Mouse (Mus musculus): ENCODE measurements around the gene Prkacb. TPM values are rescaled to one million over a fixed set of nuclear protein-coding genes. Genes with fewer than 3 reads are reported as not detected.
"Not testable (repeated sequence)": the region's sequence is repeated elsewhere in the genome, so short reads cannot be mapped to it uniquely, and the experiment has no call there.

The Prkacb gene
- total RNA-seq, 1 experiment from 2014 or later = 133 TPM

DNA sequence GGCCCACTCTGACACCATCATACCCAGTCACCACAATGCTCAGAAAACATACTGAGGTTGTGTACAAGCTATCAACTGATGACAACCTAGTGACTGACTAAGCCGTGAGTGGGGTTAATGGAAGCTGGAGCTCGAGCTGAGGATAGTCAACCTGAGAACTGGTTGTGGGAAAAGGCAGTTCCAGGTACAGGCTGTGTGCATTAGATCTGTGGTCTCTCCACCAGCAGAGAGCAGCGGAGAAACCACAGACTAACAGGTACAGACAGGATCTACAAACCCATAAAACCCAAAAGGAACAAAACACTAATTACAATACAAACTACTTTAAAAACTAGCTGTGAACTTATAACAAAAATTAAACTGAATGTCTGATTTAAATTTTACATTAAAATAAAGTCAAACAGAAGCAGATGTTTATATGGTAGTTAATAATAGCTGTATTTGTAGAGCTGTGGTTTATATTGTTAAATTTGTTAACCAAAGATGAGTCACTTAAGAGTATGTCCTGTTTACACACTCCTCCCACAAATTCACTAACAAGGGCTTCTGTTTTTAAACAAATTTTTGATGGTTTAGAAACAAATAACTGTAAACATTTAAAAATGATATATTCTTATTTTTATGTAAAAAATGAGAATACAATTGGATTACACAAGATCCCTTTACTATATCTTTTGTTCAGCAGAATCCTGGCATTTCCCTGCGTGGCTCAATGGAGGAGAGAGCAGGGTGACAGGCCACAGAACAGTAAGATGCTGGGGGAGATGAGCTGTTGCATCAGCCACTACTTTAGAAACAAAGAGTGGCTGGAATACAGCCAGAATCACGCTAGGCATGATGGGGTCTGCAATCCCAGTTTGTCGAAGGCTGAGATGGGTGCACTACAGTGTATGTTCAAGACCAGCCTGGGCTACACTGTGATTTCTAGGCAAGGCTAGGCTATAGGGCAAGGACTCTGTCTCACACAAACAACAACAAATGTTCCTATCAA lies 54.5 kb downstream of the Prkacb start:
- no peak for ATAC-seq (replicated peaks in 1 of 2; ENCODE audit: insufficient read depth in 1 of 2, low FRiP score in 2 of 2, low TSS enrichment in 1 of 2, low read depth in 1 of 2, poor library complexity in 2 of 2, severe bottlenecking in 2 of 2)

- ATAC-seq (replicated peaks in 1 of 2; ENCODE audit: insufficient read depth in 1 of 2, low FRiP score in 2 of 2, low TSS enrichment in 1 of 2, low read depth in 1 of 2, poor library complexity in 2 of 2, severe bottlenecking in 2 of 2) = no peak
Observed at GRCm38 (mm10) chr3:146754270-146754669, 58.5 kb downstream of the Prkacb start.

DNA sequence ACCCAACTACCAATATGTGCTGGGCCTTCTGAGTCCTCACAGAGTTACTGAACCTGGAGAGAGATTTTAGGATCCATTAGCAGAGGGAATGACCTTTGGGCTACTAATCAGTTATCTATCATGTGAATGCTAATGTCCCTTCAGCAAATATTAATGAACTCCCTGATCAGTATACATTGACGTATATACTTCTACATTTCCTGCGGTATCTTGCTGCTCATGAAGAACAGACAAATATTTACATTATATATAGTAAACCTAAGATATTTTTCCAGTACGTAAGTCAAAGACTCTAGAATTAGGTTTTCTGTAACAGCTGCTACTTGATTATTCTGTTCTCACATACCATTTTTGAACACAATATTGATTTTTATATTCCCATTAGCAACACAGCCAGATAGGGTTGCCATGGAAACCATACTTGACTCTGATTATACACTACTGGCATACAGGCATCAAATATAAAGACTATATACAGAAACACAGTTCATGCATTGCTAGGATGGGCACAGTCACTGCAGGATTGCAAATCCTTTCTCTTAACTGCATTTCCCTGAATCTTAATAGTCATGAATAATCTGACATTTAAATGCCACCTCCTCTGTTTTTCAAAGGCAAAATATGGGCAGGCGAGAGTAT lies 71.1 kb downstream of the Prkacb start:
- no peak for ATAC-seq (replicated peaks in 1 of 2; ENCODE audit: insufficient read depth in 1 of 2, low FRiP score in 2 of 2, low TSS enrichment in 1 of 2, low read depth in 1 of 2, poor library complexity in 2 of 2, severe bottlenecking in 2 of 2)

DNA sequence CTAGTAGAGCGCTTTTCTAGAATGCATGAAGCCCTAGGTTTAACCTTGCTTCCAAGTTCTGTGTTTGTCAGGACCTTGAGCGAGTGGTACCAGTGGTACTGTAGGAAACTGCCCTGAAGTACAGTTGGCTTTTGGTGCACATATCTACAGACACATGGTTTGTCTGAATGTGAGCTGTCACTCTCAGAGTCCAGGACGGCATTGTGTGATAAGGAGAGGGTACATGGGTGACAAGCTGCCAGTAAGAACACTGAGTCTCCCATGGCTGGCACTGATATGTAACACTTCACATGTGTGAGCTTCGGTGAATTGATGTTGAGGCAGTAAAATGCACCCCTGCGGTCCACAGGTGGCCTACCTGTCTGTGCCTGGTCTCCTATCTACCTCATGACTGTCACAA lies 71.6 kb downstream of the Prkacb start:
- ATAC-seq (replicated peaks in 1 of 2; ENCODE audit: insufficient read depth in 1 of 2, low FRiP score in 2 of 2, low TSS enrichment in 1 of 2, low read depth in 1 of 2, poor library complexity in 2 of 2, severe bottlenecking in 2 of 2) = no peak; a peak in 1 of 4 replicates

- not testable (repeated sequence) for ATAC-seq (replicated peaks in 1 of 2; ENCODE audit: insufficient read depth in 1 of 2, low FRiP score in 2 of 2, low TSS enrichment in 1 of 2, low read depth in 1 of 2, poor library complexity in 2 of 2, severe bottlenecking in 2 of 2)
Observed at GRCm38 (mm10) chr3:146736186-146736585, 76.6 kb downstream of the Prkacb start.

- no peak for ATAC-seq (replicated peaks in 1 of 2; ENCODE audit: insufficient read depth in 1 of 2, low FRiP score in 2 of 2, low TSS enrichment in 1 of 2, low read depth in 1 of 2, poor library complexity in 2 of 2, severe bottlenecking in 2 of 2)
Observed at GRCm38 (mm10) chr3:146735657-146736056, 77.1 kb downstream of the Prkacb start.

DNA sequence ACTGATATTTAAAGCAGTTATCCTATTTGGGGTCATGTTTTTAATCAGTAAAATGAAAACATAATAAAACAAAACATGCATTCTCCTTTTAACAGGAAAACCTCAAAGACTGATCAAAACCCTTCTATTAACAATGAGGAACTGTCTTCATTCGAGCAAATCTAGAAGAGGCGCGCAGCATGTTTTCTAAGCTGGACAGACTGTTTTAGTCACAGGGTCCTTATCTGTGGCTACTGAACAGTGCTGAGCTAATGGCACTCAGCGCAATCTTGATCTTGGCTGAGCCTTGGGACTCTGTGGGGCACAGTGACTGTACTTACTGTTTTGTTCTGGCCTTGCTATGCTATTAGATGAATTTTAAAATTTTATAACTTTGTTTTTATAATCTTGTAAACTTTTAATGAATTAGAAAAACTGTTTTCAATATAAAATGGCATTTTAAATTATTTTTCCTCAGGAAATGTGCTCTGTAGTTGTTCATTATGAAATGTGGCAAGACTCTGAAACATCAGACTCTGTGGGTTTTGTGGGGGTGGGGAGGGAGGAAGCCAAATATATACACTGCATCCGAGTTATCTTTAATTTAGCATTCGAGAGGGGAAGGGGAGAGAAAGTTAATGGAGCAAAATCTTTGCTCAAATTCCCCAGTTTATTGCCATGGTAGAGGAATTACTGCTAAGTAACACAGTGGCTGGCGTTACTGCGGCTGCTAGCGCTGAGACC lies 77.7 kb downstream of the Prkacb start:
- peak; percentile 39 to 43; a peak in 1 of 4 replicates for ATAC-seq (replicated peaks in 1 of 2; ENCODE audit: insufficient read depth in 1 of 2, low FRiP score in 2 of 2, low TSS enrichment in 1 of 2, low read depth in 1 of 2, poor library complexity in 2 of 2, severe bottlenecking in 2 of 2)

DNA sequence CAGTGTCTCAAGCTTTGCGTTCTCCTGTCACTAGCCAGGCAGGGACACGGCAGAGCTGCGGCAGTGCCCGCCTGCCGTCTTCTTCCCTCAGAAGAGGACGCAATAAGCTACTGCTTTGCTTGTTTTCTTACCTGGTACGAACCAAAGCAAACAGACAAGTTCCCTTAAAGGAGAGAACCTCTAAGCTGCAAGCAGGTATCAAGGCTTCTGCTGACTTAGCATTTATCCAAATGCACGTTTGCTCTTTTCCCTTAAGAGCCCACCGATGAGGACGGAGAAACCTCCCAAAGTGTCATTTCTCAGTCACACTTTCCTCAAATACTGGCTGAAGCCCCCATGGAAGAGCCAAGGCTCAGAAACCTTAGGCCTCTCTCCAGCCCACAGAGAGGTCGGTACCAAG lies 81.3 kb downstream of the Prkacb start:
- ATAC-seq (replicated peaks in 1 of 2; ENCODE audit: insufficient read depth in 1 of 2, low FRiP score in 2 of 2, low TSS enrichment in 1 of 2, low read depth in 1 of 2, poor library complexity in 2 of 2, severe bottlenecking in 2 of 2) = no peak

- no peak for ATAC-seq (replicated peaks in 1 of 2; ENCODE audit: insufficient read depth in 1 of 2, low FRiP score in 2 of 2, low TSS enrichment in 1 of 2, low read depth in 1 of 2, poor library complexity in 2 of 2, severe bottlenecking in 2 of 2)
Observed at GRCm38 (mm10) chr3:146723037-146723436, 89.8 kb downstream of the Prkacb start.

- ATAC-seq (replicated peaks in 1 of 2; ENCODE audit: insufficient read depth in 1 of 2, low FRiP score in 2 of 2, low TSS enrichment in 1 of 2, low read depth in 1 of 2, poor library complexity in 2 of 2, severe bottlenecking in 2 of 2) = no peak
Observed at GRCm38 (mm10) chr3:146719696-146720095, 93.1 kb downstream of the Prkacb start.

GRCm38 (mm10) chr3:146718251-146718650 lies 94.5 kb downstream of the Prkacb start:
- ATAC-seq (replicated peaks in 1 of 2; ENCODE audit: insufficient read depth in 1 of 2, low FRiP score in 2 of 2, low TSS enrichment in 1 of 2, low read depth in 1 of 2, poor library complexity in 2 of 2, severe bottlenecking in 2 of 2) = no peak

DNA sequence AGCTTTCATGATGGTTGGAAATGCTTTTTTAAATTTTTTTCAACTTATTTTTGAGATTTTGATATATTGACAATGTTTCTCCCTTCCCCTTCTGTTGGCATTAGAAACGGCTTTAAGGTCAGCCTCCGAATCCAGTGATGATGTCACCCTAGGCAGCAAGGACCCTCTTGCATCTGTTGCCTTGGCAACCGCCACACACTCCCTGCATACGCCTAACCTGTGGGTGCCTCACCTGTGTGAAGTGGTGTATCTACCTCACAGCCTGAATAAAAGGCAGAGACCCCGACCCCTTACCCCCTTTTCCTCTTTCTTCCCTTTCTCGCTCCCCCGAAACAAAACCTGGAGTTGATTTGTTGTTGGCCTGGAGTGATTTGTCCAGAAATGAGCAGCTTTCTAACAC lies 100.5 kb downstream of the Prkacb start:
- ATAC-seq (replicated peaks in 1 of 2; ENCODE audit: insufficient read depth in 1 of 2, low FRiP score in 2 of 2, low TSS enrichment in 1 of 2, low read depth in 1 of 2, poor library complexity in 2 of 2, severe bottlenecking in 2 of 2) = no peak

- ATAC-seq (replicated peaks in 1 of 2; ENCODE audit: insufficient read depth in 1 of 2, low FRiP score in 2 of 2, low TSS enrichment in 1 of 2, low read depth in 1 of 2, poor library complexity in 2 of 2, severe bottlenecking in 2 of 2) = peak; percentile 59 to 75
Observed at GRCm38 (mm10) chr3:146711559-146711958, 101.2 kb downstream of the Prkacb start.

GRCm38 (mm10) chr3:146711084-146711483 lies 101.7 kb downstream of the Prkacb start:
- ATAC-seq (replicated peaks in 1 of 2; ENCODE audit: insufficient read depth in 1 of 2, low FRiP score in 2 of 2, low TSS enrichment in 1 of 2, low read depth in 1 of 2, poor library complexity in 2 of 2, severe bottlenecking in 2 of 2) = no peak

DNA sequence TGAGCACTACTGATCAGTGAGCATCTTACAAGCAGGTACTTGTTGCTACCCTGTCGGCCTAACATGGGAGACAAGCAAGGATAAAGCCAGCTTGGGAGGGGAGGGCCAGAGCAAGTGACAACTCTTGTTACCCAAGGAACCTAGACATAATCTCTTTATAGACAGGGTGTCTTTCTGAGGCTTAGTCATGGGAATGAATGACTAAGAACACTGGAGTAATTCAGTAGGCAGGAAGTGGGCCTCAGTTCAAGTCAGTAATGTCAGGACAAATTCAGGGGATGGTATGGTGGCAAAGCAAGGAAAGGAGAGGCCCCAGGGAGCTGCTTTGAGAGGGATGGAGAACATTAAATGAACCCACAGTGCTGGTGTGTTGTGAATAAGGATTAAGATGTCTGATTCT lies 103.7 kb downstream of the Prkacb start:
- no peak for ATAC-seq (replicated peaks in 1 of 2; ENCODE audit: insufficient read depth in 1 of 2, low FRiP score in 2 of 2, low TSS enrichment in 1 of 2, low read depth in 1 of 2, poor library complexity in 2 of 2, severe bottlenecking in 2 of 2)

DNA sequence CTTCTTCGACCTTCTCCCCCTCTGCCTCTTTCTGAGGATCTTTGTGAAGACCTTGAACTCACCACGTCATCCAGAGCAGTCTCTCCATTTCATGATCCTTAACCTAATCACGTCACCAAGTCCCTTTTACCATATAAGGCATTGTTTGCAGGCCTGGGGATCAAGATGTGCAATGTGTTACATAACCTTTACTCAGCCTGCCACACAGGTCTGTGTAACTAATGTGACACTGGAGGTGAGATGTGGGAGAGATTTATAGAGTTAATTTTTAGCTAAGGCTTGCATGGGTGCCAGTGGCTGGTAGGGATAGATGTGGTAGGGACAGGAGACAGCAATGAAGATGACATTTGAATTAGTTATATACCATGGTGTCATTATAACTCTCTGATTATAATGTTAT lies 104.4 kb downstream of the Prkacb start:
- no peak for ATAC-seq (replicated peaks in 1 of 2; ENCODE audit: insufficient read depth in 1 of 2, low FRiP score in 2 of 2, low TSS enrichment in 1 of 2, low read depth in 1 of 2, poor library complexity in 2 of 2, severe bottlenecking in 2 of 2)

GRCm38 (mm10) chr3:146704099-146704498 lies 108.7 kb downstream of the Prkacb start:
- ATAC-seq (replicated peaks in 1 of 2; ENCODE audit: insufficient read depth in 1 of 2, low FRiP score in 2 of 2, low TSS enrichment in 1 of 2, low read depth in 1 of 2, poor library complexity in 2 of 2, severe bottlenecking in 2 of 2) = no peak

- ATAC-seq (replicated peaks in 1 of 2; ENCODE audit: insufficient read depth in 1 of 2, low FRiP score in 2 of 2, low TSS enrichment in 1 of 2, low read depth in 1 of 2, poor library complexity in 2 of 2, severe bottlenecking in 2 of 2) = no peak; a peak in 1 of 4 replicates
Observed at GRCm38 (mm10) chr3:146700051-146700450, 112.7 kb downstream of the Prkacb start.

Data from hematopoietic stem cell, adult 5-6 weeks (primary cell).